Mouse (Mus musculus) stomach, embryonic 16.5 days (tissue): ENCODE results near the gene Fpr1. TPM values are rescaled to one million over a fixed set of nuclear protein-coding genes. Genes with fewer than 3 reads are reported as not detected.
A peak's percentile ranks its signal among the peaks of the same experiment; 100 is the strongest.

Experiments used
- ATAC-seq: fragments of 200-750 bp; cut with Nextera tagmentation; 2 replicates; pipeline ENCODE4 v1.8.0; 2017; ENCODE audit warnings: moderate number of reproducible peaks, moderate TSS enrichment; ENCODE audit not compliant: insufficient read depth, low FRiP score
- H3K27ac ChIP-seq: fragments of 300-500 bp; sonication (generic); 2 replicates; pipeline ENCODE4 v1.5.1; 2014; ENCODE audit warnings: low read length
- H3K27me3 ChIP-seq: fragments of 300-500 bp; sonication (generic); 2 replicates; pipeline ENCODE4 v1.6.1; 2014; ENCODE audit warnings: low read length, control low read depth, mixed read lengths; ENCODE audit not compliant: control insufficient read depth, insufficient read depth
- H3K36me3 ChIP-seq: fragments of 300-500 bp; sonication (generic); 2 replicates; pipeline ENCODE4 v1.6.1; 2014; ENCODE audit warnings: low read length; ENCODE audit not compliant: control insufficient read depth, insufficient read depth
- H3K4me1 ChIP-seq: fragments of 300-500 bp; sonication (generic); 2 replicates; pipeline ENCODE4 v1.6.1; 2014; ENCODE audit warnings: low read length, control low read depth, mixed read lengths; ENCODE audit not compliant: control insufficient read depth, insufficient read depth
- H3K4me2 ChIP-seq: fragments of 300-500 bp; sonication (generic); 2 replicates; pipeline ENCODE4 v1.6.1; 2014; ENCODE audit warnings: low read depth, low read length, mixed read lengths
- H3K4me3 ChIP-seq: fragments of 300-500 bp; sonication (generic); replicated peaks from 2 replicates; pipeline ENCODE4 v1.5.1; 2014; ENCODE audit warnings: mild to moderate bottlenecking, low read length
- H3K9ac ChIP-seq: fragments of 300-500 bp; sonication (generic); 2 replicates; pipeline ENCODE4 v1.6.1; 2014; ENCODE audit warnings: low read length
- H3K9me3 ChIP-seq: fragments of 300-500 bp; sonication (generic); replicated peaks from 2 replicates; pipeline ENCODE4 v1.6.1; 2016; ENCODE audit warnings: low read length, control low read depth; ENCODE audit not compliant: control insufficient read depth
- WGBS: fragments of 180-500 bp; shearing (Covaris S2); extraction: QIAGEN DNeasy Blood & Tissue Kit; methylation state at CpG from one replicate; pipeline ENCODE4 v1.1.7; 2014; 5-methylcytosine and 5-hydroxymethylcytosine counted together
- microRNA counts: library from miRNA; unstranded; fragments of <30 nt; microRNA quantifications from one replicate; lab custom pipeline; 2016
- microRNA-seq: library from miRNA; unstranded; fragments of <30 nt; microRNA quantifications from one replicate; pipeline ENCODE4, GENCODE M21; 2016
- polyA plus RNA-seq: library from polyadenylated mRNA; unstranded; fragments of >200 nt; fragmentation: Nextera tagmentation; extraction: Ambion mirVana; gene quantifications from 2 replicates; pipeline ENCODE4 v1.2.1, GENCODE M21; 2015

Fpr1 gene
- polyA plus RNA-seq, 1 experiment from 2014 or later = 2.8 TPM

GRCm38 (mm10) chr17:17829052-17829785 is 54.5 kb downstream of the Fpr1 start:
- Histone ChIP-seq H3K27ac (peak overlapping the region; percentile 100), H3K9me3 (no peaks in the 10 kb centered on the region), H3K4me3 (peak overlapping the region; percentile 78), H3K36me3 (0 out of 2 replicates have a peak, but pooled peaks cover 4% of the 10 kb centered on the region), H3K9ac (peak overlapping the region; percentile 88), H3K4me1 (peaks cover 30% of the 10 kb centered on the region), H3K27me3 (no peaks in the 10 kb centered on the region), H3K4me2 (peak overlapping the region; percentile 81)
- ATAC-seq = no peak
- WGBS = 3% methylated on average over 6 of the region's 6 CpGs

- under 1% methylated on average over 11 of the region's 15 CpGs for WGBS
- ATAC-seq = peak; percentile 78
Measured at GRCm38 (mm10) chr17:17828191-17828981, 55.4 kb downstream of the Fpr1 start.

GRCm38 (mm10) chr17:17827658-17828190 is 56.0 kb downstream of the Fpr1 start:
- Histone ChIP-seq H3K27me3 (no peaks in the 10 kb centered on the region), H3K4me2 (peak overlapping the region; percentile 81), H3K4me3 (peak overlapping the region; percentile 78), H3K9me3 (no peaks in the 10 kb centered on the region), H3K27ac (peak overlapping the region; percentile 100), H3K36me3 (no peaks in the 10 kb centered on the region), H3K9ac (peak overlapping the region; percentile 88), H3K4me1 (peaks cover 22% of the 10 kb centered on the region)
- peak; percentile 22; the same call in 1 of the 2 replicates for ATAC-seq
- under 1% methylated on average over 13 of the region's 13 CpGs for WGBS

More at GRCm38 (mm10) chr17:17828191-17828981, 55.4 kb downstream of the Fpr1 start:
- peaks cover 22% of the 10 kb centered on the region for H3K4me1 ChIP-seq
- H3K4me3 ChIP-seq = peak overlapping the region; percentile 78
- H3K27me3 ChIP-seq = no peaks in the 10 kb centered on the region
- H3K9me3 ChIP-seq = no peaks in the 10 kb centered on the region
- H3K9ac ChIP-seq = peak overlapping the region; percentile 88
- H3K36me3 ChIP-seq = 0 out of 2 replicates have a peak, but pooled peaks cover under 1% of the 10 kb centered on the region
- H3K4me2 ChIP-seq = peak overlapping the region; percentile 81
- peak overlapping the region; percentile 100 for H3K27ac ChIP-seq

GRCm38 (mm10) chr17:17826751-17827657 is 56.7 kb downstream of the Fpr1 start, which contains the start of gene Spaca6:
TSS of gene Spaca6 (plus strand) at chr17:17827158.
- Histone ChIP-seq H3K4me3 (peak within 1 kb of the TSS; percentile 78), H3K4me2 (peak within 1 kb of the TSS; percentile 81), H3K27ac (peak within 1 kb of the TSS; percentile 100), H3K9ac (peak within 1 kb of the TSS; percentile 88), H3K36me3 (no peaks in the 10 kb centered on the region), H3K9me3 (no peaks in the 10 kb centered on the region), H3K4me1 (peaks cover 20% of the 10 kb centered on the region), H3K27me3 (no peaks in the 10 kb centered on the region)
- WGBS = 0% methylated on average over 40 of the region's 42 CpGs
- peak; percentile 89 for ATAC-seq

MicroRNA genes within 50 kb of the gene (microRNA counts, 519-probe panel; counts per million panel counts)
- microRNA mmu-let-7e (lab: Ali Mortazavi, UCI) = 4,355 counts per million, percentile 96 among the panel's probes with 10 or more counts
- 2,771 counts per million, percentile 63 among the panel's probes with 10 or more counts for microRNA mmu-miR-125a-3p (lab: Ali Mortazavi, UCI)
- 4,516 counts per million, percentile 97 among the panel's probes with 10 or more counts for microRNA mmu-miR-125a-5p (lab: Ali Mortazavi, UCI)
- 3,778 counts per million, percentile 88 among the panel's probes with 10 or more counts for microRNA mmu-miR-99b (lab: Ali Mortazavi, UCI)

Small RNAs within 50 kb of the gene (microRNA-seq; reads per million reads assigned to microRNA genes)
- gene Gm25927 = not detected
- gene Mir125a = 3,879 reads per million, percentile 88 among the genes with 10 or more reads in this experiment
- 17,516 reads per million, percentile 96 among the genes with 10 or more reads in this experiment for gene Mir99b
- not detected for gene Mirlet7e

Other genes with a start within 250 kb of the Fpr1 start
- not detected in 2 replicates for gene Vmn2r90, start 180.2 kb downstream of the Fpr1 start, polyA plus RNA-seq
- 27.5 and 29.8 TPM in 2 replicates for gene Spaca6, start 56.8 kb downstream of the Fpr1 start, polyA plus RNA-seq
- 0.88 and 0.94 TPM in 2 replicates for gene Has1, start 28.7 kb downstream of the Fpr1 start, polyA plus RNA-seq
- 1.1 and 2.2 TPM in 2 replicates for gene Fpr2, start 3.9 kb upstream of the Fpr1 start, polyA plus RNA-seq
- not detected in 2 replicates for gene Fpr3, start 3.9 kb upstream of the Fpr1 start, polyA plus RNA-seq
- not detected in 2 replicates for gene Fpr-rs4, start 137.8 kb upstream of the Fpr1 start, polyA plus RNA-seq
- gene Vmn2r124, start 165.5 kb upstream of the Fpr1 start, polyA plus RNA-seq = not detected in 2 replicates
- not detected in 2 replicates for gene Vmn2r91, start 201.1 kb upstream of the Fpr1 start, polyA plus RNA-seq